Mouse (Mus musculus): ENCODE measurements around the gene Hexdc.
A peak's percentile ranks its signal among the peaks of the same experiment; 100 is the strongest.

Gene Hexdc

DNA sequence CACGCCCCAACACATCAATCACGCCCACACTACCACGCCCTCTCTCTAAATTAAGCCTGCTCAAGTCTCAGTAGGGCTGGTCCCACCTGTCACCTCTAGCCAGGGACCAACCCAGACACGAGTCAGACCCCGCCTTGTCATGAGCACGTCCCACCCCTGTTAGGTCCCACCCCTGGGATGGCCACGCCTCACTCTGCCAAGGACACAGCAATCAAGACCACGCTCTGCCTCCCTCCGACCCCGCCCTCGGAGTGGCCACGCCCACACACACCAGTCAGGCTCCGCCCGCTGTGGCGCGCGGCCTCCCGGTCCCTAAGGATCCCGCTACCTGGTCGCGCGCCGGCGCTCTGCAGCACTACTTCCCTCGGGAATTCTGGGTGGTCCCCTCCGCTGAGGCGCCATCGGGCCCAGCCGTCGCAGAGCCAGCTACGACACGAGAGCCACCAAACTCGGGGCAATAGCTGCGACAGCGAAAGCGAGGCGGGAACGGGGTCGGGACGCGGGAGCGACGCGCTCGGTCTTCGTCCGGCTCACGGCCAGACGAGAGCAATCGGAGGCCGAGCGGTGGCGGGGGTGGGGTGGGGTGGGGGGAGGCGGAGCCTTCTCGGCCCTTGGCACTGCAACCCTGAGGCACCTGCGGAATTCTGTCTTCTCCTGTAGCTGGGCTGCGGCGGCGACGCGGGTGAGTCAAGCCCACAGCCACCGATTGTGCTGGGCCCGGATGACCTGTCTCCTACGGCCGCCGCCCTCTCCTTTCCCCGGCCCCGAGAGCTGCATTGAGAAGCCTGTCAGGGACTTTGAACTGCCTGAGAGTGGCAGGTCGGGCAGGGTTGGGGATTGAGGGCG lies at the start of gene Hexdc, which contains the start of gene Ogfod3:
TSS of gene Hexdc (plus strand) at position 273 of the 846 bp plus-strand sequence.
TSS of gene Ogfod3 (minus strand) at position 551 of the 846 bp plus-strand sequence.
- DNase-seq (ENCODE audit: low spot score), result peak; percentile 94

DNA sequence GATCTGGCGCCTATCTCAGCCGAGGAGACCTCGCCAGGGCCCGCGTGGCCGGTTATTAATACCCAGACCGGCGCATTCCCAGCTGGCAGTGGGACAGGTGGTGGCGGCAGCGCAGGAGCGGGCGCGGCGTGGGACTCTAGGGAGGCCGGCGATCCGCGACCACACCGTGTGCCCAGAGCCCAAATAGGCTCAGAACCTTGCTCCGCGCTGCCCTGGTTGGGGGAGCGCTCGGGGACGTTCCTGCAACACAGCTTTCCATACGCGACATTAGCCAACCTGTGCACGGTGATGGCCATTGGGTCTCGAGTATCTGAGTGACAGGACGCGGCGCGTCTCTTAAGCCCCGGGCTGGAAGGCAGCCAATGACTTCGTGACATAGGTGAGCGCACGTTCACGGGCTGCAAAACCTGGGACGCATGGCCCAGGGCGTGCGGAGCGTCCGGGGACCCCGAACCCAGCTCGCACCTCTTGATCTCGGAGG lies 47.8 kb upstream of the Hexdc start:
- DNase-seq (ENCODE audit: low spot score), result no peak

DNA sequence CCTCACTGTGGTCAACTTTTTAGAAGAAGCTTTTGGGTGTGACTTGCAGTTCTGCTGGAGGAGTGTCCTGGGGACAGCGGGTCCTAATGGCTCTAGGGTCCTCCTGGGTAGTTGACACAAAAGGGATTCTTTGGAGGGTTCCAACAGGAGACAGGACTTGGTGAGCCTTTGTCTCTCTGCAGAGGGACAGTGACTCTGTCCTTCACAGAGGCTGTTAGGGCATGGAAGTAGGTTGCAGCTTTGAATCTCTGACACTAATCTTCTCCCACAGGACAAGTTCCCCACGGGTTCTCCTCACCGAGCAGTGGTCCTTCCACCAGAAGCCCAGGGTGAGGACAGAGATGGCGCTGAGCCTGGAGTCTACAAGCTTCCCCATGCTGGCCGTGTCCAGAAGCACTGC lies 44.3 kb upstream of the Hexdc start, which contains the start of gene Uts2r:
TSS of gene Uts2r (plus strand) at position 301 of the 400 bp plus-strand sequence.
- no peak for DNase-seq (ENCODE audit: low spot score)

DNA sequence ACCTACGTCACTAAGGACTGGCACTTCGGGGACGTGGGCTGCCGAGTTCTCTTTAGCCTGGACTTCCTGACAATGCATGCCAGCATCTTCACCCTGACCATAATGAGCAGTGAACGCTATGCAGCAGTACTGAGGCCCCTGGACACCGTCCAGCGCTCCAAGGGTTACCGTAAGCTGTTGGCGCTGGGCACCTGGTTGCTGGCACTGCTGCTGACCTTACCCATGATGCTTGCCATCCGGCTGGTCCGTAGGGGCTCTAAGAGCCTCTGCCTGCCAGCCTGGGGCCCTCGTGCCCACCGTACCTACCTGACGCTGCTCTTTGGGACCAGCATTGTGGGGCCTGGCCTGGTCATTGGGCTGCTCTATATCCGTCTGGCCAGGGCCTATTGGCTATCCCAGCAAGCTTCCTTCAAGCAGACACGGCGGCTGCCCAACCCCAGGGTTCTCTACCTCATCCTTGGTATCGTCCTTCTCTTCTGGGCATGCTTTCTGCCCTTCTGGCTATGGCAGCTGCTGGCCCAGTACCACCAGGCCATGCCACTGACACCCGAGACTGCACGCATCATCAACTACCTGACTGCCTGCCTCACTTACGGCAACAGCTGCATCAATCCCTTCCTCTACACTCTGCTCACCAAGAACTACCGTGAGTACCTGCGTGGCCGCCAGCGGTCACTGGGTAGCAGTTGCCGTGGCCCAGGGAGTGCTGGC lies 43.4 kb upstream of the Hexdc start:
- DNase-seq (ENCODE audit: low spot score), result no peak

DNA sequence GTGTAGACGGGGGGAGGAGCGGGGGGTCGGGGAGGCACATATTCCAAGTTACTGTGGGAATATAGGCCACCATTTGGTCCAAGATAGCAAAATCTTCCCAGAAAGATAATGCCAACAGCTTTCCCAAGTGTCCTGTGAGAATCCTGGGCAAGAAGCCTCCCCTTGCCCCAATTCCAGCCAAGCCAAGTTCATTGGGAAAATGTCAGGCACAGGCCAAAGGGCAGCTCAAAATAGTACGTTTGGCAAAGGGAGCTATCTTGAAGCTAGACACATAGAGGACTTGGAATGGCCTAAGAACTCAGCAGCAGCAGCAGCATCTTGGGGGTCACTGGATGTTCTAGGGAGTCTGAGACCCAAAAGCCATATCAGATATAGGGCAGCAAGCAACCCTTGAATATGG lies 40.5 kb upstream of the Hexdc start:
- DNase-seq (ENCODE audit: low spot score), result no peak

DNA sequence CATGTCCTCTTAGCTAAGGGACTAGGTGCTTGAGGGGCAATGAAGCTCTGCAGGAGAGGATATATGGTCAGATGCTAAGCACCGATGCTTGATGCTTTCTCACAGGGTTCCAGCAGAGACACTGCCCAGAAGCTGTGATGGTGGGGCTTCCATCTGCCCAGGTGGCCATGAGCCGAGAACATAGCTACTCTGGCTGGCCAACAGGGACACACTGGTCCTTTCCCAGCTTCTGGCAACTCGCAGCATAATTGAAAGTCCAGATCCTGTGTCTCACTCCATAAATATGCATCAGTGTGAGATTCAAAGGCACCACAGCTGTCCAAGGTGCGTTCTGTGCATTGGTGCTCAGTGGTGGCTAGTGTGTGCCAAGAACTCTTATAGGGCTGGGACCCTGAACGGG lies 31.0 kb upstream of the Hexdc start:
- DNase-seq (ENCODE audit: low spot score), result no peak

DNA sequence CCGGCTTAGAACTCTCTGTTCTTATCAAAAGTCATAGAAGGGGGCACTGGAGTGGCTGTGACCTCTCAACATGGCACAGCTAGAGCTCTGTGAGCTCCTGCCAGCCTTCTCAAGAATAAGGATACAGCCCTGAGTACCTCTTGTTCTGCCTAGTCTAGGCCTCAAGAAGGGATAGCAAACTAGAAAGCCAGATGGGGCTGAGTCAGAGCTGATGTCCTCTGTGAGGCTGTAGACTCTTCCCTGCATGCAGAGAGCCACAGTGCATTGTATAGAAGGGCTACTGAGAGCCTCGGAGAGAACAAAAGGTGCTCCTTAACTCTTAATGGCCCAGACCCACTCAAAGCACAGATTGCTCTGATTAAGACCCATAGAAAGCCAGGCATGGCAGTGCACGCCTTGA lies 30.0 kb upstream of the Hexdc start:
- no peak for DNase-seq (ENCODE audit: low spot score)

DNA sequence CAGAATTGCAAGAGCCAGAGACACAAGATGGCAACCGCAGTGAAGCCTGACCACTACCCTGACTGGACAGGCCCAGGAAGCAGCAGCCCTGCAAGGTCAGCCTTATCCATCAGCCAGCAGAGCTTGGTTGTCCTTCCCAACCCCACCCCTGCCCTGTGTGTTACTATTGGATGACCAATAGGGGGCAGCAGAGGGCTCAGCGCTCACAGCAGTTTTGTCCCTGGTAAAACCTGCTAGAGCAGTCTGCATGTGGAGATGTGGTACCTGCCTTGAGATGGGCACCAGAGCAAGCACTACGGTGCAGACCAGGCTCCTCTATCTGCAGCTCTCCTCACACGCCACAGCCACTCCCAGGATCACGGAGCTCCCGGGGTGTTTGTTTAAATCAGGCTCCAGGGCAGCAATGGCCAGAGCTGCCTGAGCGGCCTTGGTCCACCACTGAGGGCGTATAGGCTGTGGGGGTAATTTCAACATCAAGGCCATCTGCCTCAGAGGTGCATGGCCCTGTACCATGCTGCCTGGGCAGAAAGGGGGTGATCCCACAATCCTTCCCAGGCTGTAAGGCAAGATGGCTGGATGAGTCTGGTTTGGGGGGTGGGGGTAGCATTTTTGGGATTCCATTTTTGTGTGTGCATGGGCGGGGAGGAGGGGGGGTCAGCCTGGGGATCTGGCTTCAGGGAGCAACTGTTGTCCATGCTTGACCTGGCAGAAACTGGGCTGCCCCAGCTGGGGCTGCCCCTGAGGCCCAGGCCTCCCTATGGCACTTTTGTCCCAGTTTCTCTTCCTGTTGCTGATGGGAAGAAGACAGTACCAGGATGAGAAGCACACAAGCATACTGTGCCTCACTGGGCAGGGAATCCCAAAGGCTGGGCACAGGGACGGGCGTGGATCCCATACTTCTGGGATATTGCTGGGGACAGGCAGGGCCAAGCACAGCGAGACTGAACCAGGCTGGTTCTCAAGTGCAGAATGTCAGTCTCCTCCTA lies 27.7 kb upstream of the Hexdc start:
- DNase-seq (ENCODE audit: low spot score), result peak; percentile 32

DNA sequence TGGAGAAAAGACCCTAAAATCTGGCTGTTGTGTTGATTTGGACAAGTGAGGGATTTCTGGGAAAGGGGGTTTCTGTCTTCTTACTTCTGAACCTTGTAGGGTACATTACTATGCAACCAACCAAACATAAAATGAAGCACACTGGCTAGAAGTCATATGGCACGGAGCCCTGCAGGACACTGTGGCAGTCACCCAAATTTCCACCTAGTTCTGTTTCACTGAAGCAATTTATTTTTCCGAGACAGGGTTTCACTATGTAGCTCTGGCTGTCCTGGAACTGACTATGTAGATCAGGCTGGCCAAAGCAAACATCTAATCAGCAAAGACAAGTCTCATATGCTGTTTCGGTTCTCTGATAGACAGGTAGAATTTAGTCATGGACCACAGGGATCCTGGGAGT lies 14.6 kb upstream of the Hexdc start:
- DNase-seq (ENCODE audit: low spot score), result no peak

DNA sequence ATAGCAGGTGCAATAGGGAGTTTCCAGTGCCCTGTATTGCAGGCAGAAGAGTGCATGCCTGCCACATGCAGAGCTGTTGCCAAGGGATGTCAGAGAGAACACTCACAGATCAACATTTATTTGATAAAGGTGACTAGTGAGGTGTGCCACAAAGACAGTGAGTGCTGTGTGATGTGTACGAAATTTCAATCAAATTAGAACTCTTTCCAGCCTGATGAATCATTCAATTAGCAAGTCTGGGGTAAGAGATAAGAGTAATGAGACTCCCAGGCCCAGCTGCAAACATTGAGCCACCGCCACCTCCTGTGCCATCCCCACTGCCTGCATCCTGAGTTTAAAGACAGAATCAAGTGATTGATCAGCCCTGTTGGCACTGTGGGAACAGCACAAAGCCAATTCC lies 11.5 kb upstream of the Hexdc start:
- DNase-seq (ENCODE audit: low spot score), result no peak

DNA sequence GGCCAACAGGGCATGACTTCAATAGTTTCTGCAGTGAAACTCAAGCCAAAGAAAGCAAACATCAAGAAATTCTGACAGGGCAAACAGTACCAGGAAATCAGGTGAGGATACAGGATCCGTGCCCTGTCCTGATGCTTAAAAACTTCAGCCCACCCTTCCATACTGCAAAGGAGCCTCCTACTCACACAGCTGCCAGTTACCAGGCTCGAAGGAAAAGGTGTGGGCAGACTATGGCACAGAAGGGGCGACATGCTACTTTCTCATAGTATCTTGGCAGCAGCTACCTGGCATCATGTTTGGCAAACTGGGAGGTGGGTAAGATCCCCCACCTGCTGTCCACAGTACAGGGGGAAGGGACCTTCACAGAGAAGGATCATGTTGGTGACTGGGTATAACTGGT lies 10.8 kb upstream of the Hexdc start:
- DNase-seq (ENCODE audit: low spot score), result no peak

DNA sequence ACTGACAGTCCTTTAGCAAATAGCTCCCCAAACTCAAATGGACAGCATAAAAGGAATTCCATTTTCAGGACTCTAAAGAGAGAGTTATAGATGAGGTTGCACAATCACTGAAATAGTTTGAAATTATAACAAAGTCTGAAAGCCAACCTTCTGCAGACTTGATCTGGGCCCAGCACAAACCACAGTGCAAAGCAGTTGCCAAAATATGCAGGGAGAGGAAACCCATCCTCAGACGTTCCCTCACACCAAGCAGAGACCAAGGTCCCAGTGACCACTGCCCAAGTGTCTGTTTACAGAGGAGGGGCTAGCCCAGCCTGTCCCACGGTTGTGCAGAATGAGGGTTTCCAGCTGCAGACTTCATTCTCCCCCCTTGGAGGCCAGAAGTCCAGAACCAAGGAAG lies 5.6 kb upstream of the Hexdc start:
- no peak for DNase-seq (ENCODE audit: low spot score)

DNA sequence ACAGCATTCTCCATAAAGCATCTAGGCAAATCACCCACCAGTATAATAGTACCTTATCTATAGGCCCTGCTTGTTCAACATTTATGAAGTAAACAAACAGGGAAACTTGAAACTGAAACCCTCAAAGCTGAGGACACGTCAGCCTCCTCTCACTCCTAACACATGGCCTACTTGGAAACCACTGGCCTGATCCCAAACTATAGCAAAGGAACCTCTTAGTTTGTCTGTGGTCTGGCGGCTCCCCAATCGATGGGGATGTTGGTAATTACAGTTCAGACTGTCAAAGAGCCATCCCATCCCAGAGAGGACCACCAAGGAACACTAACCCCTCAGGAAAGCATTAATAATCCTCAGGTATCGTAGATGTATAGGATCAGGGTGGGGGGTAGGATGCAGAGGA lies 4.4 kb upstream of the Hexdc start:
- DNase-seq (ENCODE audit: low spot score), result no peak

DNA sequence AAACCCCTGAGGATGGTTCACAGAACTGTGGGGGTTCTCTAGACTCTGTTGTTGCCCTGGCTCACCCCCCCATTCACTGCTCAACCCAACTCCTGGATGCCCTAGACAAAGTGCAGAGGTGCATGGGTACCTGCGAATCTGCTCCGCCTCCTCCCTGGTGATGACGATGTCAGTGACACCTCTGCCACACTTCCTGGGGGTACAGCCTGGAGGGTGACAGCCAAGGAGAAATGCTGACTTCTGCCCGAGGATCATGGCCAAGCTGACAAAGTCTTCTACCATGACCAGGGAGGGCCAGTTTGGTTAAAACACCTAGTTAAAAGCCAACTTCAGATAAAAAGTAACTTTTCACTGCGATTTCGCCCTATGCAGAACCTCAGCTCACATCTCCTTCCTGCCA lies 3.5 kb upstream of the Hexdc start:
- DNase-seq (ENCODE audit: low spot score), result no peak

DNA sequence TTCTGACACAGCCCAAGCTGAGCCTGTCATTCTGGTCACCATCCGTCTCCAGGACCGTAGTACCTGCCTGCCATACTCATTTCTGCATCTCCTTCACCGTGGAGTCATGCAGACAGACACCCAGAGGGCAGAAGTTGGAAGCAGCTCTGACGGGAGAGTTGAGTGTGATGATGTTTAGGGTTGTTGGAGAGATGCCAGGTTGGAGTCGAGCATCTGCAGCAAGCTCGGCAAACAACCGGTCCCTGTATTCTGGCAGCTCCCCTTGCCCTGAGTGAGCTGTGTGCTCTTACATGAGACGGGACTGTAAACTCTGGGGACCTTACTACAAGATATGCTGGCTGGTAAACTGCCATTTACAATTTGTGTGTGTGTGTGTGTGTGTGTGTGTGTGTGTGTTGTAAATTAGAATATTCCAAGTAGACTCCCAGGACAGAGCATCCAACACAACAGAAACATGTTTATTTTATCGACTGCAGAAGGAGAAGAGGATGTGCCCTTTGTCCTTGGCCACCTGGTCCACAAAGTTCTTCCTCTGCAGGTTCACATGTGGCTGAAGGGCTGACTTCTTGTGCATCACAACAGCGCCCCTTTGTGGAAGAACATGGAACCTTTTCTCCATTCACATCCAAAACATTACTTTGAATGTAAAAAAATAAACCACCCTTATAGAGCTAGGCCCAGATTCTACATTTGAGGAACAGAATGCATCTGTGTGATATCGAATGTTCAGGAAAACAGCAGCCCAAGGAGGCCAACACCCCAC lies 2.6 kb upstream of the Hexdc start:
- DNase-seq (ENCODE audit: low spot score), result no peak

DNA sequence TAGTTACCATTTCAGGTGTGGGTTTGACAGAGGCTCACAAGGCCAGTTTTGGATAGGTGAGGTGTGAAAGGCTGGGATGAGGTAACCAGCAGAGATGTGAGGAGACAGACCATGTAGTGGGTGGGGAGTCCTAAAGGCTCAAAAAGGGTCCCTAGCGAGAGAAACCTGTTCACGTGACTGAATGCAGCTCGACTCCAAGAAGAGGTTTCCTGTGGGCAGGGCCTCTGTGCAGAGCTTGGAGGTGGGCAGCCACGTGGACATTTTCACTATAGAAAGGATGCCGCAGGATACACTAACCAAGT lies 423 bp upstream of the Hexdc start:
- DNase-seq (ENCODE audit: low spot score), result no peak

DNA sequence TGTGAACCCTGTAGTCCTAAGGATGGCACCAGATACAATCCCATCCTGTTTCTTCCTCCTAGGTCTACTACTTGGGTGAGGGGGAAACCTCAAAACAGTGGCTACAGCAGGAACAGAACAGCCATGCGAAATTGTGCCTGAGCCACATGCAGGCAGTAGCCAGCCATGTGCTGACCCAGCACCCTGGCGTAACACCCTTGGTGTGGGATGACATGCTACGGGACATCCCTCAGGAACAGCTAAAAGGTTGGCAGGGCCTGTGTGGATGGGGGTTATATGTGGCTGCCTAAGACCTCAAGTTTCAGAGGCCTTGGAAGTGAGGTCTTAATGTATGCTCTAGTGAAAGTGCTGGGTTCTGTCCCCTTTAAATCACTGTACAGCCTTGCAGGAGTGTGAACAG lies 12.6 kb downstream of the Hexdc start:
- no peak for DNase-seq (ENCODE audit: low spot score)

DNA sequence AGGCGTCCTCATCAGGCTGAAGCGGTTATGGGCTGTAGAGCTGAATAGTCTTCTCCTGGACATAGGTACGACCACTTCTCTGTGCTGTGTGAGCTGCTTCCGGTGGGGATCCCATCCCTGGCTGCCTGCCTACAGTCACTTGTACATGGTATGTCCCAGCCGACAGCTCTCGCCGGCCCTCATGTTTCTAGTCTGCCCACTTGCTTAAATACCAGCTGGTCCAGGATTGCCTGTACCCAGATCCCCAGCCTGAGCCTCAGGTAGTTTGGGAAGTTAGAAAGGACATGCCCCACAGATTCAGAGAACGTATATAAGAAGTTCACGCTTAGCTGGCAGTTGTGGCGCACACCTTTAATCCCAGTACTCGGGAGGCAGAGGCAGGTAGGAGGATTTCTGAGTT lies 15.5 kb downstream of the Hexdc start:
- DNase-seq (ENCODE audit: low spot score), result no peak

DNA sequence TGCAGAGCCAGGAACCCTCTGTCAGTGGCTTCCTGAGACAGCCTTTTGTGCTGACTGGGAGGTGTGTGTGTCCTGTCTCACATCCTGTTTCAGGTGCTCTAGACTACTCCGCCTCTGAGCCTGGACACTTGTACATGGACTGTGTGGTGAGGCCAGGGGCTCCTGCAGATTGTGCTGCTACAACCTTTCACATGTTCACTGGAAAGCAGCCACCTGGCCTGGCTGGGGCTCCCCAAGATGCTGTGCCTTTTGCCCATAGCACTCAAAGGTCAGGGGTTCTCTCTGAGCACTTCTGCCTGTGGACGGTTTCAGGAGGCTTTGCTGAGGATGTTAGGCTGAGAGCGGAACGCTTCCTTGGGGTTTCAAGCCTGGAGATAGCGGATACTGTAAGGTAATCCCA lies 16.5 kb downstream of the Hexdc start:
- DNase-seq (ENCODE audit: low spot score), result no peak

DNA sequence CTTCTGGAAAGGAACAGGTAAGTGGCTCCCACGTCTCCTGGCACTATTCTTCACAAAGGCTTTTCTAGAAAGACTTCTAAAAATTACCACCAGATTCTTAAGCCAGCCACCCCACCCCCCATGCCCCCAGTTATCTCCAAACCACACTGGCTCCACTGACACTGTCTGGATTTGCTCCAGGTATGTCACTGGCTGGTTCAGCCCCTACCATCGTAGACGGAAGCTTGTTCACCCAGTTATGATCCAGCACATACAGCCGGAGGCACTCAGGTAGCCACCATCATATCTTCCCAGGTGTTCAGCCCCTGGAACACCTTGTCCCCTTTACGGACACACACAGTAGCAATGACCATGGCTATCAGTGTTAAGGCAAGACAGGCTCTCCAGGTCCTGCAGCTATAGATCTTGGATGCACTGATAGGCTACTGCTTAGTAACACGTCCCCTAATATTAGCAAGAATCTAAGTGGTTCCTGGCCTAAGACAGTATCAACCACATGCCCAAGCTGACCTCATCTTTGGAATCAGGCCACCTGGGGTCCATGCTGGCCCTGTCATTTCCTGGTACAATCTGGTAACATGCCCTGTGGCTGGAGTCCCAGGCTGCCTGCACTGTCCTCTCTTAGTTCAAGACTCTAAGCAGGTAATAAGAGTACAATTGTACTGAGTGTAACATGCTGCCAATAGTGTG lies 17.2 kb downstream of the Hexdc start:
- no peak for DNase-seq (ENCODE audit: low spot score)

All from testis, postnatal 14 days (tissue).